Mouse (Mus musculus): ENCODE data around the gene Psmb3. TPM values are rescaled to one million over a fixed set of nuclear protein-coding genes. Genes with fewer than 3 reads are reported as not detected.

Psmb3 gene
- polyA plus RNA-seq, 1 experiment, result 241 TPM

DNA sequence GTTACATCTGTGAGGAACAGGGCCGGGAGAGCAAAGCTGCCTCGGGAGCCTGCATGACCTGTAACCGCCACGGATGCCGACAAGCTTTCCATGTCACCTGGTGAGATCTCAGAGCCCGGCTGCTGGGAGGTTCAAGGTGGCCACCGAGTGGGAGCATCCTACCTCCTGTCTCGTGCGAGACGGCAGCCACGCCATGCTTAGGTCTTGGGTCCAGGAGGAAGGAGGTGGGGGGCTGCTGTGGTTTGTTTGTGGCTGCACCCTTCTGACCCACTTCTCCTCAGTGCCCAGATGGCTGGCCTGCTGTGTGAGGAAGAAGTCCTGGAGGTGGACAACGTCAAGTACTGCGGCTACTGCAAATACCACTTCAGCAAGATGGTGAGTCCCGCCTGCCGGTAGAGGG lies 36.4 kb upstream of the Psmb3 start:
- no peak for DNase-seq (ENCODE audit: extremely low spot score in 1 of 2, low spot score in 1 of 2)

DNA sequence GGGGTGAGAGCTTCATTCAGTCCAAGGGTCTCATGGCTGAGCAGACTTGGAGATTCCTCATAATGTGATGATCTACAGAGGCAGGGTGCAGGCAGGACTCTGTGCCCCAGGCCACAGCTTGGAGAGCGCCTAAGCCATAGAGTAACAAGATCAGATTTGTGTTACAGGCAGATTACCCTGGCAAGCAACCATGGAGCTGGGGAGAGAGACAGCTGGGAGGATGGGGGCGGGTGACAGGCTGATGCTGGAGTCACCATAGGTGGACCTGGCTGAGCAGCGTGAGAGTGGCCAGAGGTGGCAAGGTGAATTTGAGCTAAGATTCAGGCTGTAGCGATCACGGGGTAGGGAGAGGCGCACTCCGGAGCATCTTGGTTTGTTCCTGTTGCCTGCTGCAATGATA lies 35.0 kb upstream of the Psmb3 start:
- DNase-seq (ENCODE audit: extremely low spot score in 1 of 2, low spot score in 1 of 2), result no peak

DNA sequence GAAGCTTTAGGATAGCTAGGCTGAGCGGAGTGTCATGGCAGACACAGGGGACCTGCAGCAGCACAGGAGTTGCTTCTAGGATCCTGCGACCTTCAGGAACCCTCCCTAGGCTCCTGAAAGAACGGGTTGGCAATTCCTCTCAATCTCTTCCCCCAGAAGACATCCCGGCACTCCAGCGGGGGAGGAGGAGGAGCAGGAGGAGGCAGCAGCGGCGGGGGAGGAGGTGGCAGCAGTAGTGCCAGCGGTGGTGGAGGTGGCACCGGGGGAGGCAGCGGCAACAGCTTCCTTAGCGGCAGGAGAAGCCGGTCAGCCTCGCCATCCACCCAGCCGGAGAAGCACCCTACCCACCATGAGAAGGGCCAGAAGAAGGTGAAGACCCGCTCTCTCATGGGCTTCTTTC lies 33.9 kb upstream of the Psmb3 start:
- DNase-seq (ENCODE audit: extremely low spot score in 1 of 2, low spot score in 1 of 2), result no peak

DNA sequence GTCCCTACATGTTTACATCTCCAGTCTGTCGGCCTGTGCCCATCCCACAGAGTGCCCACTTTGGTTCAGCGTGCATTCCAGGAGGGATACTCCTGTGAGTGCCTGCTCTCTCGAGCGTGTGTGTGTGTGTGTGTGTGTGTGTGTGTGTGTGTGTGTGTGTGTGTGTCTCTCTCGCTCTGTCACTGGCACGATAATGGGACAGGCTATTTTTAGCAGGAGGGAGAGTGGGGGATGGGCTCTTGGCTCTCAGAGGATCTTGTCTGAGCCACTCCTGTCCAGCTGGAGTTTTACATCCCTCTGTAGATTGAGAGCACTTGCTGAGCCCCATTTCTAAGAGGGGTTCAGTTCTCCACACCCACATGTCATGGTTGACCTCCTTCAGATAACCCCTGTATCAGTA lies 33.4 kb upstream of the Psmb3 start:
- no peak for DNase-seq (ENCODE audit: extremely low spot score in 1 of 2, low spot score in 1 of 2)

DNA sequence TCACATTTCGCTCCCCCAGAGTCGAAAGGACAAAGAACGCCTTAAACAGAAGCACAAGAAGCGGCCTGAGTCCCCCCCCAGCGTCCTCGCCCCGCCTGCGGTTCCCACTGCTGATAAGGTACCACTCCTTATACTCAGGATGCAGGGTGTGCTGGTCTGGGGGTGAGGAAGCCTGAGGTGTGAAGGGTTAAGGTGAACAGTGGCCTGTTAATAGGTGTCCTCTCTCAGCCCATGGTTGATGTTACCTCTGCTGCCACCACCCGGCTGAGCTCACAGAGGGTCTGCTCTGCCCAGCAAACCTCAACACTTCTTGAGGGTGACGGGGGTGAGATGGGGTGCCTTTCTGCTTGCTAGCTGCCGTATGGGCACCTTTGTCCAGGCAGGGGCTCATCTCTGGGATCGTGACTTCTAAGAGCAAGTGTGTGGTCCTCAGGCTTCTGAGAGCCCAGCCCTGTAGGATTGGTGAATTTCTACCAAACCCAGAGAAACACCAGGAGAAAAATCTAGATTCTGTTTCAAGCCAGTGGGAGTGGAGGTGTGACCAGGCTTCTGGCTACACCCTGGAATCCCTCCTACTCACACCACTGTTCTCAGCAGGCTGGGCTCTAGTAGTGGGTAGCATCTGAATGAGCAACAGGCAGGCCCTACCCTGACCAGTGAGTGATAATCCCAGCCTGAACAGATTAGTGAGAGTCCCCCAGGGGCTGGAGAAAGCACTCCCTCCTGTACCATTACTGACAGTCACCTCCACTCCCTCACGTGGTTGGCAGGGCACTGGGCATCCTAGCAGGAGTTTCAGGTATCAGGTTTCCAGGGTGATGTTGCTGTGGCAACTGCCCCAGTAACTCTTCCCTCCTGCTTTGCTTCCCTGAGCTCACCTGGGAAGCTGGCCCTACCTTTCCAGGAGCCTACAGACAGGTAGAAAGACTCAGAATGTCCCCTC lies 32.7 kb upstream of the Psmb3 start:
- peak; percentile 56 to 57 for DNase-seq (ENCODE audit: extremely low spot score in 1 of 2, low spot score in 1 of 2)

DNA sequence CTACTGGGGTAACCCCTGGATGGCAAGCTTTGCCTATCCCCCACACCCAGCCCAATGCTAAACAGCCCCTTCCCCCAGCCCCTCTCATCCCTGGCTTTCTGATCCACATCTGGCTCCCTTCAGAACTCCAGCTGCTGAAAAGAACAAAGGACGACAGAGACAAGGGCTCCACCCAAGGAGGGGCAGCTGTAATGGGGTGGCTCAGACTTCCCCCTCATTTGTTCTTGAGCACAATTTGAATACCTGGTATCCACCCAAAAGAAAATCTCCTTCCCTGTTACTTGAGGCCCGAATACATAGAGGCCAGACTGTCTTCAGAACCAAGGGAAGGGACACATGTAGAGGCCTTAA lies 32.0 kb upstream of the Psmb3 start:
- DNase-seq (ENCODE audit: extremely low spot score in 1 of 2, low spot score in 1 of 2), result no peak

DNA sequence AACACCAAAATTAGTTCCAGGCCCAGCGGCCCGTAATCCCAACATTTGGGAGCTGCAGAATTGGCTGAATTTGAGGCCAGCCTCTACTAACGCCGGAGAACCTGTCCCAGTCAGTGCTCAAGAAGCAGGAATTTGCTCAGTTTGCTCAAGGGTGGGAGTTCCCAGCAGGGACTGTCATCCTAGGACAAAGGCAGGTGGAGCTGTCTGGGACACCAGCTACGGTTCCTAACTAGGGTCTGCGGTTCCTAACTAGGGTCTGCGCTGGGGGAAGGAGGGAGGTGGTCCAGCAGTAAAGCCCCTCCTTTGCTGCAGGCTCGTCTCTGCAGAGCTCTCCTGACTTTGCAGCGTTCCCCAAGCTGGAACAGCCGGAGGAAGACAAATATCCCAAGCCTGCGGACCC lies 30.1 kb upstream of the Psmb3 start:
- no peak for DNase-seq (ENCODE audit: extremely low spot score in 1 of 2, low spot score in 1 of 2)

DNA sequence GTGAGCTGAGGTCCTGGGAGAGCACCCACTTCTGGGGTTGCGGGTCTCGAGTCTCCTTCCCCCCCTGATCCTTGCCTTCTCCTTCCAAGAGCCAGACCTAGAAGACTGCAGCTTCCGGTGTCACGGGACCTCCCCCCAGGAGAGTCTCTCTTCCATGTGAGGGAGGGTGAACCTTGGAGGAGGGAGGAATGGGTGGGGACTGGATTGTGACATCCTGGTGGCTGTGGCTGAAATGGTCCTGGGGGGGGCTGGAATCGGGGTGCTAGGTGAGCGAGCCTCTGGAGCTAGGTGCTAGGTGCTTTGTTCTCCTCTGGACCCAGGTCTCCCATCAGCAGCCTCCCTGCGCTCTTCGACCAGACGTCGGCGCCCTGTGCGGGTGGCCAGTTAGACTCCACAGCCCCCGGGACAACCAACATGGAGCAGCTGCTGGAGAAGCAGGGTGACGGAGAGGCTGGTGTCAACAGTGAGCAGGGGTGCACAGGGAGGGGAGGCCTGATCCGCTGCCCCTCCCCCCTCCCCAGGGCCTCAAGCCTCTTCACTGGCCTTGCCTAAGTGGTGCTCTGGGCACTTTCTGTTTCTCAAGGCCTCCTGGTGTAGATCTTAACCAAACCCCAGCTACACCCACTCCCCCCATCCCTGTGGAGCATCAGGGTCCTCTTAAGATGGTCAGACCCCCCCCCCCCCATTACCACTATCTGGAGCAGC lies 27.0 kb upstream of the Psmb3 start:
- no peak for DNase-seq (ENCODE audit: extremely low spot score in 1 of 2, low spot score in 1 of 2)

DNA sequence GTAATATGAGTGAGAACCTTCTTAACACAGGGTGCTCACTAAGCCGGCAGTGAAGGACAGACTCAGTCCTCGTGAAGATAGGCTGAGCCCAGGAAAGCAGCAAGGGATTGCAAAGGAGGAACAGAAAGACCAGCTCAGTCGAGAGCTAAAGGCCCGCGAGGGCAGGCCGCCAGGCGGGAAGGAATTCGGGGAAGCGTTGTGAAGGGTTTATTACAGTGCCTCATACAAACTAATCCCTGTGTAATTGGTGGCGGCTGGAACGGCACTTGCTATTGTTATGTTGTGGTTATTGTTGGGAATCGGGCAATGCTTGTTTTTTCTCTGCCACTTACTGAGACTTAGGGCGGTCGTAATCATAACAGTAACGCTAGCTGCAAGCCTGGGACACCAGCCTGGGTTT lies 25.8 kb upstream of the Psmb3 start:
- DNase-seq (ENCODE audit: extremely low spot score in 1 of 2, low spot score in 1 of 2), result no peak

DNA sequence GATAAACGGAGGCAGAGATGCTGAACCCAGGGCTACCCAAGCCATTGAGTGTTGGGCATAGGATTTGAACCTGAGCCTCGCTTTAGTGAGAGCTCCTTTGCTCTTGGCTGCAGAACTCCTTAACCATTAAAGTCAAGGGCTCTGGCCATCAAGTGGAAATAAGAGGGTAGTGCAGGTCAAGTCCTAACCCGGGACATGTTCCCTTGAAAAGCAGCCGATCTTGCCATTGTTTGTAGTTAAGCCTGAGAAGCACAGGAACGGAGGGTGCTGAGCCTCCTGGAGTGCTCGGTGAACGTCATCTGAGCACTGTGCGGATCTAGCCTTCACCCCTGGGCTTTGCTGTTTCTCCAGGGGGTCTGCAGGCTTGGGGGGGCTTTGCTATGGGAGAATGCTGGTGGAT lies 25.4 kb upstream of the Psmb3 start:
- no peak for DNase-seq (ENCODE audit: extremely low spot score in 1 of 2, low spot score in 1 of 2)

DNA sequence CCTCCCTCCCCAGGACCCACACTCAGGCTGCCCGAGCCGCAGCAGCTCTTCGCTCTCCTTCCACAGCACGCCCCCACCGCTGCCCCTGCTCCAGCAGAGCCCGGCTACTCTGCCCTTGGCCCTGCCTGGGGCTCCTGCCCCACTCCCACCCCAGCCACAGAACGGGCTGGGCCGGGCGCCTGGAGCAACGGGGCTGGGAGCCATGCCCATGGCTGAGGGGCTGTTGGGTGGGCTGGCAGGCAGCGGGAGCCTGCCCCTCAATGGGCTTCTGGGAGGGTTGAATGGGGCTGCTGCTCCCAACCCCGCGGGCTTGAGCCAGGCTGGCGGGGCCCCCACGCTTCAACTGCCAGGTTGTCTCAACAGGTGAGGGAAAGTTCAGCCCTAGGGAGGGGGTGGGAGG lies 24.9 kb upstream of the Psmb3 start:
- DNase-seq (ENCODE audit: extremely low spot score in 1 of 2, low spot score in 1 of 2), result no peak

DNA sequence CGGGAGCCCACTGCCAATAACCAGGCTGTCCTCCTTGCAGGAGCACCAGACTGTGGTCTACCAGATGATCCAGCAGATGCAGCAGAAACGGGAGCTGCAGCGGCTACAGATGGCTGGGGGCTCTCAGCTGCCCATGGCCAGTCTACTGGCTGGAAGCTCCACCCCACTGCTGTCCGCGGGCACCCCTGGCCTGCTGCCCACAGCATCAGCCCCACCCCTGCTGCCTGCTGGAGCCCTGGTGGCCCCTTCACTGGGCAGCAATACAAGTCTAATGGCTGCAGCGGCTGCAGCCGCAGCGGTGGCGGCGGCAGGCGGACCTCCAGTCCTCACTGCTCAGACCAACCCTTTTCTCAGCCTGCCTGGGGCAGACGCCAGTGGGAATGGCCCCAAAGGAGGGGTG lies 22.8 kb upstream of the Psmb3 start:
- no peak for DNase-seq (ENCODE audit: extremely low spot score in 1 of 2, low spot score in 1 of 2)

DNA sequence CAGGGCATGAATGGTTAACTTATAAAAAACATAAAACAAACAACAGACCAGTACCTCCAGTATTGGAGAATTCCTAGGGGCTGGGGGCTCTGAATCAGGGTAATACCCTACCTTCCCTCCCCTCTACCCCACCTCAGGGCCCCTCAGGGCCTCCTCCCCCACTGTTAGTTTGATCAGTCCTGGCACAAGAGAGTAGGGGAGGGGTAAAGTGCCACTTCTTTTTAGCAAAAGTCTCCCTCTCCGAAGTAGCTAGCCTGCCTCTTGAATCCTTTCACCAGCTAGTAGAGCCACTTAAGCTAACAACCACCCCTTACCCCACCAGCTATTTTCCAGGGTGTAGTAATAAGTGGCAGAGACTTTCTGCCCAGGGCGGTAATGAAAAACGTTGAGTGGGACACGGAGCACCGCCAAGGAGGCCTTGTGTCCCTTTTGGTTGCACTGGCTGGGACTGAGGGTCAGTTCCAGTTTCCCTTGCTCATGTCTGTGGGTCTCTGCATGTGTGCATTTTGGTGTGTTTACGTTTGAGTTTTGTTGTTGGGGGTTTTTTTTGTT lies 20.6 kb upstream of the Psmb3 start:
- no peak for DNase-seq (ENCODE audit: extremely low spot score in 1 of 2, low spot score in 1 of 2)

DNA sequence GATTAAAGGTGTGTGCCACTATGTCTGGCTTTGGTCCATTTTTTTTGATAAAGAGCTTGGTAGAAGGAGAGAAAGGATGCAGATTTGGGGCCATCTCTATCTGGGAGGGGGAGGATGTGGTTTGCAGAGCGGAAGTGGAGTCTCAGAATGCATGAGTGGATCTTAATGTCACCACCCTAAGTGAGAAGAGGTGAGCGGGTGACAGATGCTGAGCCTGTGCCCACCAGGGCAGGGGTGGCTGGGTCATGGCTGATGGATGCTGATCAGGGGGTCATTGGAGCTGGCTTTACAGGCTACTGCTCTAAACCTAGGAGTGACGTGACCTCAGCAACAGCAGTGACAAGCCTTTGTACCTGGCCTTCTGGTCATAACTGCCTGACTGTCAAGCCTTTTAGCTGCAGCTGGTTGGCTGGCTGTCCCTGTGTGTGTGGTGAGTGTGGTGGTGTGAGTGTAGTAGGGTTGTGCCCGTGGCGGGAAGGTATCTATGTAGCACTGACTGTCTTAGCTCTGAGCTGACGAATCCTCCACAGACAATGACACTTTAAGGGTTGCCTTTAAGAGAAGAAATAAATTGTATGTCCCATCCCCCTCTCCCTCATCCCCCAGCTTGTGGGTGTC lies 19.0 kb upstream of the Psmb3 start:
- no peak for DNase-seq (ENCODE audit: extremely low spot score in 1 of 2, low spot score in 1 of 2)

DNA sequence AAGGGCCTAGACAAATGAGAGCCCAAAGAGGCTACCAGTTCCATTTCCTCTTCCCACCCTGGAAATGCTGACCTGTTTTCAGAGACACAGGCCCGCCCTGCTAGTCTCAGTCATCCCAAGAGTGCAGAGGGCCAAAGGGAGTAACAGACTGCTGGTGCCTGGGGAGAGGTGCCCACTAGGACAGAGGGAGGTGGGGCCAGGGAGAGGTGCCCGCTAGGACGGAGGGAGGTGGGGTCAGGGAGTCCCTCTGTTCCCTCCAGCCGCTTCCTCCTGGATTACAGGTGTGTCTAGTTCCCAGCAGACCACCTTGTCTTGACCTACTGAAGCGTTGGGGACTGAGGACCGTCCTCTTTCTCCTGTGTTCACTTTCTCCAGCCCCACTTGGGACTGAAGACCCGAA lies 18.4 kb upstream of the Psmb3 start:
- DNase-seq (ENCODE audit: extremely low spot score in 1 of 2, low spot score in 1 of 2), result no peak

DNA sequence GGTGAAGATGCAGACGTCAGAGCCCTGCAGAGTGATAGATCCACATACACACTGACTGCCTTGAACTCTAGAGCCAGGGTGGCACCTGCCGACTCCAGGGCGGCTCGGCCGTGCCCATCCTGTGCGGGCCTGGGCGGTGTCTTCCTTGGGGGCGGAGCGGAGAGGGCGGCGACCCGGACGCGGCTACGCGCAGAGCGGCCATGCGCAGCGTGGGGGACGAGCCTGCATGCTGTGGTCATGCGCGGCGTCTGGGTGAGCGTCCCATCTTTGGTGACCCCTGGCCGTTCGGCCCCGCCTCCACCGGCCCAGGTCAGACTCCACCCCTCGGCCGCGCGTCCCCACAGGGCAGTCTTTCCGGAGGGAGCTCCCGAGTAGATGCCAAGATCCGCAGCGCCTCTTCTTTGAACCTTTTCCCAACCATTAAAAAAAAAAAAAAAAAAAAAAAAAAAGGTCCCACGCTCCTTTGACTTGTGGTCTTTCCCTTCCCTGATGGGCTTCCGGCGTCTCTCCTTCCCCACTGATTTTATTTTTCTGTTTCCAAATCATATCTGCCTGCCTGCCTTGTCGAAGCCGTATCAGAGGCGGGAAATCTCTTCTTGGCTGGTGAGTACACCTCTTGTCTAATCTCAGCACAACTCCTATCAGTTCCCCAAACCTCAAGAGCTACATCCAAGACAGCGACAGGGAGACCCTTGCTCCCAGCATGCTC lies 17.4 kb upstream of the Psmb3 start, which contains the start of gene Cisd3:
Gene Cisd3, plus strand, starts transcription at position 214 of the 709 bp plus-strand sequence.
- peak; percentile 80 to 87 for DNase-seq (ENCODE audit: extremely low spot score in 1 of 2, low spot score in 1 of 2)

DNA sequence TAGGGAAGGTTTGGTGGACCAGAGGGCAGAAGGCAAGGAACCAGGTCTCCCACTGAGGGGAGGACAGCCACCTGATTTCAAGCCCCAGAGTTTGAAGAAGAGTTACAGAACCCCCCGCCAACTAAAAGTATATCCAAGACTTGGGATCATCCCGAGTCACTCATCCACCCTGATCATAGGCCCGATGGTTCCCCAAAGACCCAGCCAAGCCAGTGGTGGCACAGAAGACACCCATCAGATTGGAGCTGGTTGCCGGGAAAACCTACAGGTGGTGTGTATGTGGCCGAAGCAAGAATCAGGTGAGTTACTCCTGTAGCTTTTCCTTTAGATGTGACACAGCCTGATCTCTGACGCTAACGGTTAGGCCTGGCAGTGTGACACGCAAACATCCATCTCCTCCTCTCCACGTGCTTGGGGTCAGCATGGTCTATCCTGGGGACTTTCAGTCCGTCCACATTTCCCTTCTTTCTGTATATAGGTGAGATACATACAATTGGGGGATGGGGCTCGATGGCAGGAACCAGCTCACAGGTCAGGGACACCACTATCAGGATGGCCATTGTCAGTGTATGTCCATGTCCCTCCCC lies 16.8 kb upstream of the Psmb3 start:
- DNase-seq (ENCODE audit: extremely low spot score in 1 of 2, low spot score in 1 of 2), result no peak

DNA sequence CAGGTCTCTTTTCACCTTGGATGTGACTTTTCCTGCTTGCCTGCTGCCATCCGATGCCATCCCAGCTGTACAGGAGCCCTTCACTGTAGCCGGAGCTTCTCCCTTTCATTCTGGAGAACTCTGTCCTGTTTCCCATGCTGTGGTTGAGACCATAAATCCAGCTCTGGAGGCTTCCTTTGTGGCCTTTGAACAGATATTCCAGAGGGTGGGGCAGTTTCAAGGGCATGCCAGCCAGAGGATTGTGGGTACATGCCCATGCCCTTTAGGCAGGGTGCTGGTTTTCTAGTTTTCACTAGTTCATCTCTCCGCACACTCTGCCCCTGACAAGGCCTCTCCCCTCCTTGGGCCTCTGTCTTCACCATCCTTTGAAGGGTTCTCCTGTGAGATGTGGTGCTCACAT lies 16.1 kb upstream of the Psmb3 start:
- no peak for DNase-seq (ENCODE audit: extremely low spot score in 1 of 2, low spot score in 1 of 2)

DNA sequence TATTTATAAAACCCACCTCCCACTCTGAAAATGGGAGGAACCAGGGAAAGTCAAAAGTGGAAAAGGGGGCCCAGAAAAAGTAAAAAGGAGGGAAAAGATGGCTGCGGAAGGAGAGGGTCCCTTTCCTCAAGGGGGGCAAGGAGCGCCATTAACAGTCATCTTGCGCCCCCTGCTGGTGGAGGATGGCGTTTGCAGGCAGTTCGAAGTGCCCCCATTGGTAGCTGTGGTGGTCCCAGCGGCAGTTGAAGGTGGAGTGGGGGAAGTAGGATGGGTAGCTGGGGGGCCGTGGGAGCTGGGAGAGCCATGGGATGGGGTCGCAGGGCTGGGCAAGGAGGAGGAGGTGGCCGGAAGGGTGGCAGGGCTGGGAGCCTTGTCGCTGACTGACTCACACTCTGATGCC lies 13.3 kb upstream of the Psmb3 start:
- DNase-seq (ENCODE audit: extremely low spot score in 1 of 2, low spot score in 1 of 2), result peak in 1 of 2 experiments; percentile 71

DNA sequence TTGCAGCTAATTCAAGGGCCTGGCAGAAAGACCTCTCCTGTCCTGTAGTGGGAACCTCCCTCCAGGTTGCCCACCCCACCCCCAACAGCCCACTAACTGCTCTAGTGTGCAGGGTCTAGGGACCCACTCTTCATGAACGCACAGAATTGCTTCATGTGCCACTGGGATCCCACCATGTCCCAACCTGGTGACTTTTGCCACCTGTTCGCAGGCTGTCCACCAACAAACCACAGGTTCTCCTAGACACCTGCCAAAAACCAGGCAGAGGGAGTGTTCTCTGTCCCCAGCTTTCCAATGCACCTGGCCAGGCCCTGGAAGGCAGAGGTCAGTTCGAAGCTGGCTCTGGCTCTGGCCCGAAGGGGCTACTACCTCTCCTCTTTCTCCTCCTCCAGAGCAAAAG lies 8.8 kb upstream of the Psmb3 start:
- DNase-seq (ENCODE audit: extremely low spot score in 1 of 2, low spot score in 1 of 2), result no peak

All from frontal cortex, adult 2 months (tissue).